Mouse (Mus musculus): ENCODE measurements at regions not wholly inside any gene's neighbourhood (a gene's known extent, or its start where the extent isn't known, plus 50 kb on each side); places are given as distances from the start of the nearest gene placed in this dataset.
A peak's percentile ranks its signal among the peaks of the same experiment; 100 is the strongest.

- DNase-seq (ENCODE audit: low spot score in 2 of 2) = no peak
These were observed 53.8 kb upstream of the Tbx18 start for GRCm38 (mm10) chr9:87784872-87785271.

DNA sequence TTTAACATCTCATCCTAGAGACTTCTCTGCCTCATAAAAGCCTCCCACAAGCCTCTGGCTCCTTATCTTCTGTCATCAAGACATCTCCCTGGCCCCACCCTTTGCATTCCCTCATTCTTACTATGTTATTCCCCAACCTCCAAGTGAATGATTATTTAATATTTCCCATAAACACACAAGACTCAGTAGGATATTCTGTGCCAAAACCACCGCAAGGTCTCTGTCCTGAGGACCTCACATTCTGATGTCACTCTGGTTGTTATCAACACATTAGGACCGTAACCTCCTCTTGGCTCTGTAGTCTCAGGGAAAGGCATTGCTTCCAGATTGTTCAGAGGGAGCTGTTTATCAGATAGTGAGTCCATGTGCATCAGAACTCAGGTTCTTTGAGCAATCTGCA, 80.7 kb upstream of the Tbx18 start:
- no peak for DNase-seq (ENCODE audit: low spot score in 2 of 2)

DNA sequence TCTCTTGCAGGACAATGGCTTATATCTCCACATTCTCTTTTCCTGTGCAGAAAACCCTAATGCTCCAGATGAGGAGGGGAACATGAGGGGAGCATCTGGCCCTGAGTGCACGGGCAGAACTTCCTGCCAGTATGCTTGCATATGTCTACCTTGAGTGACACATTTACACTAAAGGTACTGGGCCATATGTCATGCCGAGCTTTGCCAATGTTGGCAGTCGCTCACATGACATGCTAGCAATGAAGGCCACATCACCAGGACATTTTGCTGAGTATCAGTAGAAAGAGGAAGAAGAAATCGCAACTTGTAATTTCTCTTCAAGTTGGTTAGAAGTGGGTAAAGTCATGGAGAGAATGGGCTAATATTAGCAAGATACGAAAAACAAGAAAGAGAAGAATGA, 91.2 kb upstream of the Tbx18 start:
- DNase-seq (ENCODE audit: low spot score in 2 of 2) = no peak

- DNase-seq (ENCODE audit: low spot score in 2 of 2) = no peak
These were observed 93.7 kb upstream of the Tbx18 start for GRCm38 (mm10) chr9:87824691-87825230.

- peak in 1 of 2 experiments; percentile 12 for DNase-seq (ENCODE audit: low spot score in 2 of 2)
These were observed 112.8 kb upstream of the Tbx18 start for GRCm38 (mm10) chr9:87843898-87844297.

DNA sequence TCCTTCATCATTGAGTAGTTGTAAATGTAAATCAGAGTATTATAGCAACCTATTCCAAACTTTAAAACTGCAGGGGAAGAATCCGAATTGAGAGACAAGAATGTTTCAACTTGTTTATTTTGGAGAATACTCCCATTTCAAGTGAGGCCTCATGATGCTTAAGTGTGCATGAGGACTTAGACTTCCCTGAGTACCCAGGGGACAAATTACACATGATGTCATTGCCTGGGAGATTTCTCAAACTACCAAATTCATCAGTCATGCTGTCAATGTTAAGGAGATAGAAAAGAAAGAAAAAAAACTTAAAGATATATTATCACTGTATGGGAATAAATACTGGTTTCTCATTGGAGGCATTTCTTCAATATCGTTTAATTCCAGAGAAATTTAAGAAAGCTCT, 113.4 kb upstream of the Tbx18 start:
- no peak for DNase-seq (ENCODE audit: low spot score in 2 of 2)

DNA sequence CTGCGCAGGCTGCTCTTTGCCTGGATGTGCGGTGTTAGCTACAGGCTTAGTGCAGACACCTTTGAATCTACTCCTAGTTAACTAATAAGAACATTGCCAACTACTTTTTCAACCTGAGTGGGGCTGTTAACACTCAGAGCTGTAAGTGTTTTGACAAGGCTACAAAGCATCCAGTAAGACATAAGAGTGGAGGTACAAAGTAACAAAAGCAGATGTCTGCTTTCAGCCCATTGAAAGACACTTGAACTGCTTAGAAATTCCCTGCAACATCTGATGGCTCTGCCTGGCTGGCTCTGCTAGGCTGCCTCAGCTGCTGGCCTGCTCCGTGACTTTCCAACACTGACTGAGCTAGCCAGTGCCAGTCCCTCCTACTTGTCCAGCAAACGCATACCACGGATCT, 117.8 kb upstream of the Tbx18 start:
- no peak for DNase-seq (ENCODE audit: low spot score in 2 of 2)

DNA sequence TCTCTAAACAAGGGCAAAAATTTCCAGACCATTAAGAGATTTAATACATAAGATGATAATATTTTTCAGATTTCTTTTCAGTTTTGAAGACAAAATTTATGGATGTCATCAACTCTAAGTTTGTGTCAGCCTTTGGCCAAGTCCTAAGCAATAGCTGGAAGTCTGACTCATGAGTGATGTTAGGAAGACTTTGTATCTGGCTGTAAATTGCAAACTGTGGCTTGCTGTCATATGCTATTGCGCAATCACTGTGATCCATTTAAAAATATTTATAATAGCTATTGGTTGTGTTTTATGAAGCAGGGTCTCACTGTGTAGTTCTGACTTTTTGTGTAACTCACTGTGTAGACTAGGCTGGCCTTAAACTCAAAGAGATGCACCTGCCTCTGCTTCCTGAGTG, 119.1 kb upstream of the Tbx18 start:
- no peak for DNase-seq (ENCODE audit: low spot score in 2 of 2)

DNA sequence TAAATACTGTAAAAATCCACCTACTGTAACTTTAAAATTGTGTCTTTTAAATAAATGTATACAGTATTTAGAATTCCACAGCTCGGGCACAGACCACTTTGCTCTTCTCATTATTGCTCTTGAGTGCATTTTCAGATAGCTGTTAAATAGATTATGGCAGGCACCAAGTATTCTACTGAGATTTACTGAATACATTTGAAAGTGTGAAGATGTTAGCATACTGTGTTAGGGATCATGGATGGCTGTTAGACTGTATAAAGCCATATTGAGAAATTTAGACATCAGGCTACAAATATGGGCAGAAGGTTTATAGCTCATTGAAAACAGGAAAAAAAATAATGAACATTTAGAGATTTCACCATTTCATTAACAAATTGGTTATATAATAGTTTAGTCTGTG, 130.5 kb upstream of the Tbx18 start:
- DNase-seq (ENCODE audit: low spot score in 2 of 2) = no peak

DNA sequence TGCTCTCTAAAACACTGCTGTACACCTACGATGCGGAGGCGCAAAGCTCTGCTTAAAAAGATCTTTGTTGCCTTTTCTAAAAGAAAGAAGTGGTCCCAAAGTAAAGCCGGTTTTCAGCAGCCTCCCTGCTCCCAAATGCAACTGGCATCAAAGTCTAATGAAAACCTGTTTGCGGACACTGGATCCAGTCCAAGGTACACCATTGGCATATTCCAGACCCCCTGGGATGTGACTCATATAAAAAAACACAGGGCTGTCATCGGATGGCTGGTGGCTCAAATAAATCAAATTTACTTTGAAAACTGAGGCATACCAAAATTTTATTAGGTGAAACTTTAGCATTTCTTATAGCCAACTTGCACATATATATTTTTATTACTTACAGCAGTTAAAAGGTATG, 134.2 kb upstream of the Tbx18 start:
- no peak for DNase-seq (ENCODE audit: low spot score in 2 of 2)

DNA sequence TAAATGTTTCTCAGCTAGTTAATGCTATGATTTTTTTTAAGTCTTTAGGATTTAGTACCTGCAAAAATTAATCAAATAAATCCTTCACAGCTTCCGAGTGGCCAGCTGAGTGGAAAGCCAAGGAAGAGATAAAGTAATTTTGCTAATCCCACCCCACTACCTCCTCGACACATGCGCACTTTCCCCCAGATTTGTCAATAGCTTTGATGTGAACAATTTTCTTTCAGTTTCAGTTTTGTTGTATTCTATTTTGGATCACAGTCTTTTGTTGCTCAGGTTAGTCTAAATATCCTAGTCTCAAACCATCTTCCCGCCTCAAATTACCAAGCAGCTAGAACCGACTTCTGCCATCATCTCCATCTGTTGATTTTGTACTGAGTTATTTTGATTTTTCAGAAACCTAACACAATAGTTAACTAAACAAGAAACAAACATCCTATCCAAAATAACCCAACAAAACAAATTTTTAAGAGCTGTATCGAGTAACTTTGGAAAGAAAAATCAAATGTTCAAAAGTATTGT, 141.4 kb upstream of the Tbx18 start:
- DNase-seq (ENCODE audit: low spot score in 2 of 2) = no peak

DNA sequence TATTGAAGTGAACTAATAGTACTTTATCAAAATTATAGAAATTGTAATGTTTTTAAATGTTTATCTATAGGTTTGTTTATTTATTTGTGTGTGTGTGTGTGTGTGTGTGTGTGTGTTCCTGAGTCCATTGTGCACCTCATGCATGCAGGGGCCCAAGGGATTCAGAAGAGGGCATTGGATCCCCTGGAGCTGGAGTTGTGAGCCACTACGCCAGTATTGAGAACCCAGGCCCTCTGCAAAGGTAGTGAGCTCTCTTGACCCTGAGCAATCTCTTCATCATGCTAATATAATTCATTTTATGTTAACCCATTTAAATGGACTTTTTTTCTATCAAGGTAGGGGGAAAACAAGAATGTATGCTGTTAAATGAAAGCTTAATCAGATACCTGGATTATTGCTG, 151.5 kb upstream of the Tbx18 start:
- DNase-seq (ENCODE audit: low spot score in 2 of 2) = no peak

GRCm38 (mm10) chr9:87883069-87883468, 152.0 kb upstream of the Tbx18 start:
- DNase-seq (ENCODE audit: low spot score in 2 of 2) = no peak

- no peak for DNase-seq (ENCODE audit: low spot score in 2 of 2)
These were observed 163.0 kb upstream of the Tbx18 start for GRCm38 (mm10) chr9:87894051-87894450.

GRCm38 (mm10) chr9:87894596-87894995, 163.5 kb upstream of the Tbx18 start:
- DNase-seq (ENCODE audit: low spot score in 2 of 2) = no peak

- DNase-seq (ENCODE audit: low spot score in 2 of 2) = no peak
These were observed 164.5 kb upstream of the Tbx18 start for GRCm38 (mm10) chr9:87895526-87895925.

DNA sequence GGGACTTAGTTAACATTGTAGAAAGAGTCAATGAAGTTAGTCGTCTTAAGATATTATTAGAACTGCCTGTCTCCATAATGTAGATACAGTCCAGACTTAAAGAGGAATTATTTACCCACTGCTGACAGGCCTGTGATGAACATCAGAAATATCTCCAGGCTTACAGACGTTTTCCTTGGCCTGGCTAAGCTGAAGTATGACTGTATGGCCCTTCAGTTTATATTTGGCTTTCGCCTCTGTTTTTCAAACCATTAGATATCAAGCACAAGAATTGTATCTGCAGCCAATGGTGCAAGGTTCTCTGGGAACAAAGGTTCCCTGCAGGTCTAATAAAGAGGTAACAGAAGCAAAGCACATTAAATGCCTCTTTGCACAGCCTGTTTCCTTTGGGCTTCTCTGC, 166.3 kb upstream of the Tbx18 start:
- DNase-seq (ENCODE audit: low spot score in 2 of 2) = no peak

DNA sequence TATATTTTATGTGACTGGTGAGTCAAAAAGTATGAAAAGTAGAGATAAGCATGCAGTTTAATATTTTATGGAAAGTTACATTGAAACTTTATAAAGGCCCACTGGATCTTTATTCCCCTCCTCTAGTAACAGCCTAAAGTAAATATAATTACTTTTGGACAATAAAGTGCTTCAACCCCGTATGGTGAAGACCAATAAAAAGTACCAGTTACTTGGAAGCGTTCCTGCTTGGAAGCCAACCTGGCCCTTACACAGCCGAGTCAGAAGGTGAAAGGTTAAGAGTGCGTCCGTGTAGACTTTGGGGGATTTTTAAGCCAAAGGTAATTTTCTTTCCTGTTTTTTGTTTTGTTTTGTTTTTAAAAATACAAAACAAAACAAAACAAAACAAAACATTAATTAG, 168.3 kb upstream of the Tbx18 start:
- DNase-seq (ENCODE audit: low spot score in 2 of 2) = no peak

DNA sequence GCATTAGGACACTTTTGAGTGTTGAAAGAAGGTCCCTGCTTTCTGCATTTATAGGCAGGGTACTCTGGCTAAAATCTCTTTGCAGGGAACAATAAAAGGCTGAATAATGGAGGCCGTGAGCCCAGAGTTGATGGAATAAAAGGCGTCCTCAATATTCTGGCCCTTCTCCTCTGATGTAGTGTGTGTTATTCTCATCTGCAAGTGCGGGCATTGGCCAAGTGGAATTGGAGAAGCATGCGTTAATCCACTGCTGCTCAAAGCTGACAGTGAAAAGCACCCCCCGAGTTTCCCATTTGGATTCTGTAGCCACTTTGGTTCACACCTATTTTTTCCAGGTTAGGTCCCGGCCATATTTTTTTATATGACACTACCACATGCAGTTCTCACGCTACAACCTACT, 168.7 kb upstream of the Tbx18 start:
- no peak for DNase-seq (ENCODE audit: low spot score in 2 of 2)

GRCm38 (mm10) chr9:87921291-87921690, 190.2 kb upstream of the Tbx18 start:
- DNase-seq (ENCODE audit: low spot score in 2 of 2) = no peak

DNA sequence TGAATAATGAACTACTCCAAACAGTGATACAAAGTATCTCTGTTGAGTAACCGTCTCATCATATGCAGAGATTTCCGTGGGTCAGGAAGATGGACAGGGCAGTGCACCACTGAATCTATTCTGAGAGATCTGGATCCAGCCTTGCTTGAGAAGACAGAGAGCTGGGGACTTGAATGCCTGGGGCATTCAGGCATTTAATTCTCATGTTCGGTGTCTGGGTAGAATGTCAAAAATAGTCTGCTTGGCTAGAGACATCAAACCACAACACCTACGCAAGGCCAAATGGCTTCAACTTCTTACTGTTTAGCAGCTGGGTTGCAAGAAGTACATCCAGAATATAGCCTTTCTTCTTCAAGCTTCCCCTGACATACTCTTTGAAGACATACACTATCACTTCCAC, 194.1 kb upstream of the Tbx18 start:
- DNase-seq (ENCODE audit: low spot score in 2 of 2) = no peak

GRCm38 (mm10) chr9:87933230-87933629, 202.2 kb upstream of the Tbx18 start:
- no peak for DNase-seq (ENCODE audit: low spot score in 2 of 2)

- no peak for DNase-seq (ENCODE audit: low spot score in 2 of 2)
These were observed 221.4 kb upstream of the Tbx18 start for GRCm38 (mm10) chr9:87952426-87952825.

DNA sequence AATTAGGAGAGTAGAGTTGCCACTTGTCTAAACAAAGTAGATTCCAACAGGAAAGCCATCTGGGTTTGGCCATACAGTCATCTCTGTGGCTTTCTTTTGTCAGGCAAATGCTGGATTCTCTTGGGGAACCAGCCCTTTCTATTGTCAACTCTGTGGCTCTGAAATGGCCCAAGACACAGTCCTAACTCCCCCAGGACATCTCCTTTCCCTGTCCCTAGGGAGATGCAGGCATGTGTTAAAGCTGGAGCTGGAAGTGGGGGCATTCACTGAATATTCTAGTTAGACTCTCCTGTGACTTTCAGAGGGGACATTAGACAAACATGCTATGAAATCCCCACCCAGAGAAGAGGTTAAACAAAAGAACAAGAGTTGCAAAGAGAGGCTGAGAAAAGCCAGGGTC, 223.9 kb upstream of the Tbx18 start:
- no peak for DNase-seq (ENCODE audit: low spot score in 2 of 2)
